Mouse (Mus musculus) heart, adult 2 months (tissue): Measurements from ENCODE around the gene Cops3.

Experiments used
- CTCF ChIP-seq: fragments of 200-600 bp; IDR thresholded peaks from 2 replicates; pipeline ENCODE4 v1.8.1; 2022; ENCODE audit warnings: antibody characterized with exemption, mild to moderate bottlenecking, moderate library complexity
- POLR2A ChIP-seq: fragments of 200-500 bp; IDR thresholded peaks from 2 replicates; pipeline ENCODE4 v1.6.1; 2011; ENCODE audit warnings: mild to moderate bottlenecking, low read depth, low read length, control low read depth; ENCODE audit not compliant: insufficient read depth

DNA sequence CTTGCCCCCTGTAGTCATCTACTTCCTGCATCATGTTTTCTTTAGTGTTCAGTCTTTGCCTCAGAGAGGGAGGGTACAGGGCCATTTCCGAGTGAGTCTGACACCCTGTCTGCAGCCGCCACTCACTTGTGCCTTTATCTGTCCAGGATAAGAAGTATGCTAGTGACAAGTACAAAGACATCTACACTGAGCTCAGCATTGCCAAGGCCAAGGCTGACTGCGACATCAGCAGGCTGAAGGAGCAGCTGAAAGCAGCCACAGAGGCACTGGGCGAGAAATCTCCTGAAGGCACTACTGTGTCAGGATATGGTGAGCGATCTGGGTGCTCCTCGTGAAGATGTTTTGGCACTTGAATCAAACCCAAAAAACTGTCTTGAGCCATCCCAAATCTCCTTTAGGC, 69.9 kb downstream of the Cops3 start:
- TF ChIP-seq POLR2A = no peak
- no peak for TF ChIP-seq CTCF
